Mouse (Mus musculus) testis, adult 2 months (tissue): ENCODE data around the gene Thada. TPM values are rescaled to one million over a fixed set of nuclear protein-coding genes. Genes with fewer than 3 reads are reported as not detected.

Experiments
- H3K27ac ChIP-seq: fragments of 200-500 bp; 2 replicates; pipeline ENCODE4 v1.5.1; 2012; ENCODE audit warnings: low read depth, low read length; ENCODE audit not compliant: control insufficient read depth, insufficient read depth
- H3K27me3 ChIP-seq: fragments of 200-500 bp; 2 replicates; pipeline ENCODE4 v1.6.1; 2012; ENCODE audit warnings: mild to moderate bottlenecking, low read length, moderate library complexity; ENCODE audit not compliant: control insufficient read depth, insufficient read depth
- H3K36me3 ChIP-seq: fragments of 200-500 bp; 2 replicates; pipeline ENCODE4 v1.6.1; 2012; ENCODE audit warnings: mild to moderate bottlenecking, low read length; ENCODE audit not compliant: control insufficient read depth, insufficient read depth
- H3K4me1 ChIP-seq: fragments of 200-500 bp; 2 replicates; pipeline ENCODE4 v1.6.1; 2012; ENCODE audit warnings: low read length; ENCODE audit not compliant: control insufficient read depth, insufficient read depth
- H3K4me3 ChIP-seq: fragments of 200-500 bp; 2 replicates; pipeline ENCODE4 v1.5.1; 2012; ENCODE audit warnings: low read depth, mild to moderate bottlenecking, low read length, moderate library complexity, mixed read lengths; ENCODE audit not compliant: control insufficient read depth
- CTCF ChIP-seq: fragments of 200-500 bp; IDR thresholded peaks from 2 replicates; pipeline ENCODE4 v1.5.1; 2012; ENCODE audit warnings: low read depth, mild to moderate bottlenecking, inconsistent platforms, low read length, moderate library complexity; ENCODE audit not compliant: control insufficient read depth, insufficient read depth, insufficient replicate concordance
- POLR2A ChIP-seq: fragments of 200-500 bp; IDR thresholded peaks from 2 replicates; pipeline ENCODE4 v1.6.1; 2012; ENCODE audit warnings: low read depth, mild to moderate bottlenecking, inconsistent platforms, low read length, moderate library complexity; ENCODE audit not compliant: control insufficient read depth
- polyA plus RNA-seq: library from polyadenylated mRNA; depleted of rRNA; stranded (reverse); fragments of >200 nt; gene quantifications from 2 replicates; pipeline ENCODE4 v1.2.3, GENCODE M21; 2012

Gene Thada
- polyA plus RNA-seq, 1 experiment: 15.8 TPM

GRCm38 (mm10) chr17:84265480-84266130 lies 200.4 kb downstream of the Thada start:
- Histone ChIP-seq H3K27me3 (no peaks in the 10 kb centered on the region), H3K36me3 (no peaks in the 10 kb centered on the region), H3K27ac (peak overlapping the region; percentile 39), H3K4me3 (no peak overlapping the region), H3K4me1 (peaks cover 2% of the 10 kb centered on the region; the same call in 1 of the 2 replicates)
- TF ChIP-seq POLR2A (no peak), CTCF (no peak)

GRCm38 (mm10) chr17:84264305-84264704 lies 201.7 kb downstream of the Thada start:
- TF ChIP-seq POLR2A: no peak
- TF ChIP-seq CTCF: no peak
- no peaks in the 10 kb centered on the region for H3K27me3 ChIP-seq
- no peaks in the 10 kb centered on the region for H3K36me3 ChIP-seq
- H3K4me1 ChIP-seq: peaks cover 2% of the 10 kb centered on the region; the same call in 1 of the 2 replicates
- H3K27ac ChIP-seq: no peak overlapping the region
- no peak overlapping the region for H3K4me3 ChIP-seq

GRCm38 (mm10) chr17:84263591-84263990 lies 202.4 kb downstream of the Thada start:
- Histone ChIP-seq H3K4me1 (peaks cover 2% of the 10 kb centered on the region; the same call in 1 of the 2 replicates), H3K36me3 (no peaks in the 10 kb centered on the region), H3K27me3 (no peaks in the 10 kb centered on the region), H3K27ac (no peak overlapping the region), H3K4me3 (no peak overlapping the region)
- TF ChIP-seq CTCF (no peak), POLR2A (no peak)

- peaks cover 2% of the 10 kb centered on the region; the same call in 1 of the 2 replicates for H3K4me1 ChIP-seq
- H3K27ac ChIP-seq: no peak overlapping the region
- no peaks in the 10 kb centered on the region for H3K27me3 ChIP-seq
- H3K4me3 ChIP-seq: no peak overlapping the region
- TF ChIP-seq POLR2A (no peak), CTCF (no peak)
- H3K36me3 ChIP-seq: no peaks in the 10 kb centered on the region
Observed at GRCm38 (mm10) chr17:84262325-84262979, 203.6 kb downstream of the Thada start.

- no peak for TF ChIP-seq CTCF
- no peak for TF ChIP-seq POLR2A
- Histone ChIP-seq H3K4me1 (no peaks in the 10 kb centered on the region; the same call in 1 of the 2 replicates), H3K27me3 (no peaks in the 10 kb centered on the region), H3K4me3 (no peak overlapping the region), H3K27ac (no peak overlapping the region), H3K36me3 (no peaks in the 10 kb centered on the region)
Observed at GRCm38 (mm10) chr17:84261010-84261409, 205.0 kb downstream of the Thada start.

- H3K27me3 ChIP-seq: no peaks in the 10 kb centered on the region
- H3K36me3 ChIP-seq: no peaks in the 10 kb centered on the region
- no peak overlapping the region for H3K27ac ChIP-seq
- no peak overlapping the region for H3K4me3 ChIP-seq
- no peaks in the 10 kb centered on the region for H3K4me1 ChIP-seq
- TF ChIP-seq POLR2A: no peak
- no peak for TF ChIP-seq CTCF
Observed at GRCm38 (mm10) chr17:84260226-84260625, 205.8 kb downstream of the Thada start.

GRCm38 (mm10) chr17:84258638-84259261 lies 207.3 kb downstream of the Thada start:
- H3K27ac ChIP-seq: no peak overlapping the region
- no peaks in the 10 kb centered on the region for H3K4me1 ChIP-seq
- no peak overlapping the region for H3K4me3 ChIP-seq
- no peaks in the 10 kb centered on the region for H3K27me3 ChIP-seq
- TF ChIP-seq POLR2A (no peak), CTCF (no peak)
- no peaks in the 10 kb centered on the region for H3K36me3 ChIP-seq
